Mouse (Mus musculus): Measurements from ENCODE around the gene Agtr1a.

Gene Agtr1a

DNA sequence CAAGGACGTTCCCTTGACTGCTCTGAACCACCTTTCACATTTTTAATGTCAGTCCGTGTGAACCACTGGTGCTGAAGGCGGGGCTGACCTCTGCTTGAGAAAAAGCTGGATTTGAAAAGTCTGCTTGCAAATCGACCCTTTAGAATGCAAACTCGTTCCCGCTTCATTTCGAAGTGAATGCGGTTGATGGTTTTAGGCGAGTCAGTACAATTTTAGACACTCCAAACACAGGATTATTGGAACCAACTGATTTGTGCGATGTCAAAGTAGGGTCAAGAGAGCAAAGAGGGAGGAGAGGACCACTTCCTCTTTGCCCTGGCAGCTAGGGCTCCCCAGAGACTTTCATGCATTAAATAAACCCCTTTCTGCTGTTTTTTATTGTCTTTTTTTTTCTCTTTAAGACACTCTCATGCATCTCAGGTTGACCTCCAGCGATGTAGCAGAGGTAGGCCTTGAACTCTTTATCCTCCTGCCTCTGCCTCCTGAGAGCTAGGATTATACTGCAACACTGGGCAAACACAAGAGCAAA lies 27.9 kb downstream of the Agtr1a start:
- DNase-seq (ENCODE audit: low spot score): no peak

DNA sequence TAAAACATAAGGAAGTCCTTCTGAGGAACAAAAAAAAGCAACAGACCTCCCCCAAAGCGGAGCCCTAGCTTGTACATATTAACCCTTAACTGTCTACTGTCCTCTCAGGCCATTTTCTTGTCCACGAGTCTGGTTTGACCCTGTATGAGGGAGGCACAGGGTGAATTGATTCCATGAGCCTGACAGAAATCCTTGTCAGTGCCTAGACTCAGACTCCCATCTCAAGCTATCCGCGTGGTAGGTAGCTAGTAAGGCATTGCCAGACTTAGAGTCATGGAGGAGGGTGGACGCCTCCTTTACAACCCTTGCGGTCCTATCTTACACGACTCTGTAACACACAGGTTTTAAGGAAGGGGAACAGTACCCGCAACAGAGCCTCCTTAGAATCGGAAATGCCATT lies 28.5 kb downstream of the Agtr1a start:
- no peak for DNase-seq (ENCODE audit: low spot score)

DNA sequence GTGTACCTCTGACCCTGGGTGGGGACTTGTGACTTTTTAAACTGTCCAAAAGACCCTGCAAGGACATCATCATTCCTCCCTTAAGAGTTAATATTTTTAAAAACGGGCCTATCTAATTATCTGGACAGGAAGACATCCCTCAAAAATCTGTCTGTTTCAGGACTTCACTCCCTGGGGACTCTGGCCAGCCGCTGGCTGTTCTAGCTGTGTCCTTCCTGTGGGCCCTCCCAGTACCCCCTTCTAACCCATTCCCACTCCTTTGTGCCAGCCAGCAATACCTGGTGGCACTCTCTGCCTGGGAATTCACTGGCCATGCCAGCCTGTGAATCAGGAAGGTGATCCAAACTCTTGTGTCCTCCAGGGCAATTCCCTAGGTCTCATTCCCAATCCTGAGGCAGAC lies 29.1 kb downstream of the Agtr1a start:
- no peak for DNase-seq (ENCODE audit: low spot score)

DNA sequence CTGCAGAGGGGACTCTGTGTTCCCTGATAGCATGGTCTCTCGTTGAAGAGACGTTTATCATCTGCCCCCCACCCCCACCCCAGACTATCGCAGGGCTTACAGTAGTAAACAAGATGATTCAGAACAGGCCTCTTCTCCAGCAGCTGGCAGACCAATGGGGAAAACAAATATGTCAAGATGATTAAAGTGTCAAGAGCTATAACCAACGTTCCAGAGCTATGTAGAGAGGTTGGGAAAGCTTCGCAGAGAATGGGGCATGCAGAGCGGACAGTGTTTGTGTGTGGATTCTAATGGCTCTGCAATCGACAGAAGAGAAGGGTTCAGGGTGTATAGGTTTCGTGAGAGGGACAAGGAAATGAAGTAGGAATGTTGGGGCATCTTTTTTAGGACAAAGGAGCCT lies 31.9 kb downstream of the Agtr1a start:
- DNase-seq (ENCODE audit: low spot score): no peak

DNA sequence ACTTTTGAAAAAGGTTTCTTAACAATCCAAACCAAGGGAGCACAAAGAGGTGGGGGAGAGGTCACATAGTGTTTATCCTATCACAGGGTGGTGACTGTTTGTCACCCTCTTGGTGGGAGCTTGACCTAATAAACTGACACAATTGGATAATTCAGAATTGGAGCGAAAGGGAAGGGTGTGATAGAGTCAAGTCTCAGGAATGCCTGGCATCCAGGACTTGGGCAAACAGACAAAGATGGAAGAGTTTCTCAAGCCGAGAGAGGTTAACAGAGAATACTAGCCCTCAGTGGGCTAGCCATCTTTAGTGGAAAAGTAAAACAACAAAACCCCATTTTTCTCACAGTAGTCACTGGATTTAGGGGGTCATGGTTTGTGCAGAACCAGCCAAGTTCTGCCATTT lies 32.5 kb downstream of the Agtr1a start:
- DNase-seq (ENCODE audit: low spot score): no peak

DNA sequence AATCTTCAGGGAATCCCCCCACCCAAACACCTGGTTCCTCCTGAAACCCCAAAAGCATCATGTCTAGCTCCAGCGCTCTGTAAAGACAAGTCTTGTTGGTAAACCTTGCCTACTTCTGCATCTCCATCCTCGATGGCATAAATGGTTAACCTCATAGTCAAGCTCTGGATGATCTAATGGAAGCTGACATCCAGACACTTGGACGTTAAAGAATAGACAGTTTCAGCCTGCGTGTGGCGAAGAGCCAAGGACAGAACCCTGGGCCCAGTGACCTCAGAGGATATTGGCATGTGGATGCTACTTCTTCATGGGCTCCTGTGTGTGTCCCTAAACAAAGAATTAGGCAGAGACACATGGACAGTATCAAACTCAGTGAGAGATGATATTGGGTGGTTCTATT lies 42.6 kb downstream of the Agtr1a start:
- DNase-seq (ENCODE audit: low spot score): no peak

DNA sequence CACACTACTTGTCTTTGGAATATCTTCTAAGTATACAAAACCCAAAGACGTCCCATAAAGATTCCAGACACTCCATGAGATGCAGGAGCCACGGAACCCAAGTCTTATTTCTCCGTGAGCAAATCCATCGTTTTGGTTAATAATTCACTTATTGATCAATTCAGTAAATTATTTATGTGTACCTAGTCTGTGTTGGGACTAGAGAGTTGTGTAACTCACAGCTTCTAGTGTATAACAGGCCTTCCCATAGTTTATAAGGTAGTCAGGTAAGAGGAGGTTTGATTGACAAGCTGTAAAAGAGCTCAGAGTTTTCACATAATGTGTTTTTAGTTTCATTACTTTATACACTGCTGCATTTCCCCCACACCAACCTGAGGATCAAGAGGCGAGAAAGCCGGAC lies 48.9 kb downstream of the Agtr1a start:
- no peak for DNase-seq (ENCODE audit: low spot score)

DNA sequence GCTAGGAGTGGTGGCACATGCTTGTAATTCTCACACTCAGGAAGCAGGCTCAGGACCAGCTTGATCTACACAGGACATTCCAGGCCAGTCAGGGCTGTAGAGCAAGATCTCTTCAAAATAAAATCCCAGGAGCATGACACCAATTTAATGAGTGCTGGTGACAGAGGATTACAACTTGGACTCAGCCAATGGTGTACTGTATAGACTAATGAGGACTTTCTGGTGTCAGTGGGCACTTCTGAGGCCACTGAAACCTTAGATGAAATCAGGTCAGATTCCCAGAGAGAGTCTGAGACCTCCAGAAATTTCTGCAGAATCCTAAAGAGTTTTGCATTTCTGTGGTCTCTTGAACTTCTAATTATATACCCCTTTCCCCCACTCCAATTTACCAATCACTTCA lies 57.9 kb downstream of the Agtr1a start:
- DNase-seq (ENCODE audit: low spot score): no peak

DNA sequence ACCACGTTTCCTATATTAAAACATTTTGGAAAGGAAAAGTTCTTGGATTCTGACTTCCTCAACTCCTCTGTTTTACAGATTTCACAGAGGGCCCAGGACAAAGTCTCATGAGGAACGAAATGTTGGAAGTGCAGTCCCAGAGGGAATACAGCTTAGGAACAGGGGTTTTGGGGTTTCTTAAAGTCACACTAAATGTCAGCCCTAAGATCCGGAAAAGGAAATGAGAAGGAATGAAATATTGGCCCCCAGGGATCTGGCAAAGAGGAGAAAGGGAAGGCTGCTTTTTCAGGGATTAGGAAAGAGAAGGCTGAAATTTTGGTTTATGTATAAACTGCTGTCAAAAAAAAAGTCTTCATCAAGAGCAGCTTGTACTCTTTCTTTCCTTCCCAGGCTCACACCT lies 60.2 kb downstream of the Agtr1a start:
- DNase-seq (ENCODE audit: low spot score): no peak

DNA sequence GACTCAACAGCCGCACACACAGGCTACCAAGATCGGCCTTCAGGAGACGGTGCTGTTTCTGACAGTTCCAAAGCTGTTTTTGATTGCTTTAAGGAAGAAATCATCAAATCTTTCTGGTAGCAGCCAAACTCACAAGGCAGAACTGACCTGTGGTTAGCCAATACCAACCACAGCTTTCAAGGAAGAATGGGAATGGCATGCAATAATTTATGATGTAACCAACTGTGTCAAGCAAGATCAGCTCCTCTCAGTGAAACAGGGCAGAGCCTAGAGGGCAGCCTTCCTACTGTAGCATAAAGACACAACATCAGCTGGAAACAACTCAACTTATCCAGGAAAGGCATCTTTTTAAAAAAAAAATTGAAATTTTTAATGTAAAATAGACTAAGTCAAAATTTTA lies 62.6 kb downstream of the Agtr1a start:
- DNase-seq (ENCODE audit: low spot score): no peak

DNA sequence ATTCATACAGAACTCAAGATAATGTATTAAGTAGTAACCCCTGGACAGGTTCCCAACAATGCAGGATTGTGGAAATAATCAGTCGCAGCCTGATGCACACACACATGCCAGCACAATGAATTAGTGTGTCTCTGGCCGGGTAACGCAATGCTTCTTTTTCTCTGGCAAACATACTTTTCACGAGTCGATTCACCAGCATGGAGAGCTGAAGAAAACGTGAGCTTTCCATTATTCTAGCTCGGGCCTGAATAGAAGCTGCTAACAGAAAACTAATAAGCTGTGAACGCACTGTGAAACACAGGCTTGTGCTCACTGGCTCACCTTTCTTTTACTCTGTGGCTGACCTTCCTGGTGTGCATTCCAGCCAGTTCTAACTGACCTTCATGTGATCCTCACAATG lies 64.4 kb downstream of the Agtr1a start:
- DNase-seq (ENCODE audit: low spot score): no peak

DNA sequence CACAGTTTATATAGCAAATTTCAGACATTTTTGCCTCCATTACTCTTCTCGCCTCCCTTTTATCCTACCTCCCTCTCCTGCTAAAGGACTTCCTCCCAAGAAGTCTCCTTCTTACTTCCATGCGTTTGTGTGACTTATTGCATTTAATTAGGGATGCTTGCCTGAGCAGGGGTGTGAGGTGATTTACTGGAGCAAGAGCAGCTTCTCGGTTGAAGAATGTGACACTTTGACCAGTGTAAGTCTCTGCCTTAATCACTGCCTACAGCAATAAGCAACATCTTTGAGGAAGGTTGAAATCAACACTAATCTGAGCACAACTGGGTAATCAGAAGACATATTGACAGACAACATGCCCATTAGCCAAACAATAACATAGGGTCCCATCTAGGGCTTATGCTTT lies 67.6 kb downstream of the Agtr1a start:
- DNase-seq (ENCODE audit: low spot score): no peak

DNA sequence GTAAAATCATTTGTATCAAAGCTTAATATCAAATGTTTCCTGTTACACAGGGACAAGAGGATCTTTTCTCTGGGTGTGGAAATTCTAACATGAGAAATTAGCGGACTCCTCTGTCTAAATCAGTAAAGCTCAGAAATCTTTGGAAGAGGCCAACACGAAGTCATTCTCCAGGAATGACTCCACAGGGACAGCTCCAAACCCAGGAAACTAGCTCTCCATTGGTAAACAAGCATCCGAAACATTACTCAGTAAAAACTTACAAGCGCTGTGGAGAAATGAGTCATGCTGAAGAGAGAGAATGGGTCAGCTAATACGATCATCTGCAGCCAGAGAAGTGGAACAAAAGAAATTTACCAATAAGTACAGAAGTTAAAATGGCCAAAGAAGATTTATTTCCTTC lies 82.4 kb downstream of the Agtr1a start:
- DNase-seq (ENCODE audit: low spot score): no peak

DNA sequence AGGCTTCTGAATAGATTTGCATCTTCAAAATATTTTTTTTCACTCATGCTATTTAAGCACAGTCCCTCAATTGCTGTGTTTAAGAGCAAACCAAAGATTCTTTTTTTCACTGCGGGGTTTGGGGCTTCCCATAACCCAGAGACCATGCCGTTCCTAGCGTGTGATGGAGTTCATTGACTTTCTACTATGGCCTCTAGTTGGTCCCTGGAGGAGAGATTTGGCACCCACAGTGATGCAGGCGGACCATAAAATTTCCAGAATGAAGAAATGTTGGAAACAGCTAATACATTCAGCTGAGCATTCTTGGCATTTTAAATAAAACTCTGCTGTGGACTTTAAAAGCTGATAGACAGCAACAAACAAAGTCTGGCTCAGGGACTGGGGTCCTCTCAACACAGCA lies 90.8 kb downstream of the Agtr1a start:
- no peak for DNase-seq (ENCODE audit: low spot score)

DNA sequence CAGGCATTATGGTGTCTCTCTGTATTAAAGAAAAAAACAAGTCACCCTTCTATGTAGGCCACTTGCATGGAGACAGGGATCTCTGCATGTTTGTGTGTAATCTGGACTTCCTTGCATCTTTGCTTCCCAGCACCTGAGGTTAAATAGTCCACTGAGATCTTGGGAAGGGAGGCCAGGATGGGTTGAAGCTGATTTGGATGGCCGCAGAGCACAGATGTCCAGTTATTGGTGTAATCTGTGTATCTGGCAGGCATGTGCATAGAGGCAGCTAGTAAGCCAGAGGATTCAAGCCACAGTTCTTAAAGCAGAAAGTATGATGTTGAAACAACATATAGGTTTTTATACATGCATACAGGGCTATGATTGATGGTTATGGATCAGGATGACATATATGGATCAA lies 91.2 kb downstream of the Agtr1a start:
- no peak for DNase-seq (ENCODE audit: low spot score)

All from spleen, adult 12 weeks (tissue).